Mouse (Mus musculus) erythroblast, embryonic 14.5 days (primary cell): ENCODE measurements around the gene Cacnb1.

ENCODE experiments used
- GATA1 ChIP-seq: IDR thresholded peaks from 2 replicates; pipeline ENCODE4 v1.6.1; 2012; ENCODE audit warnings: low read length, inconsistent platforms, mixed read lengths
- TAL1 ChIP-seq: IDR thresholded peaks from 3 replicates; pipeline ENCODE4 v1.6.1; 2012; ENCODE audit warnings: low read length, inconsistent platforms, mixed read lengths

- TF ChIP-seq GATA1 (no peak), TAL1 (no peak)
Observed at GRCm38 (mm10) chr11:97967114-97967513, 55.7 kb downstream of the Cacnb1 start.
